Mouse (Mus musculus): ENCODE results near the gene Prkn.

Prkn gene

GRCm38 (mm10) chr17:11863017-11863416, 1022.8 kb downstream of the Prkn start:
- DNase-seq = no peak

- no peak for DNase-seq
These were observed 1026.0 kb downstream of the Prkn start for GRCm38 (mm10) chr17:11866231-11866630.

DNA sequence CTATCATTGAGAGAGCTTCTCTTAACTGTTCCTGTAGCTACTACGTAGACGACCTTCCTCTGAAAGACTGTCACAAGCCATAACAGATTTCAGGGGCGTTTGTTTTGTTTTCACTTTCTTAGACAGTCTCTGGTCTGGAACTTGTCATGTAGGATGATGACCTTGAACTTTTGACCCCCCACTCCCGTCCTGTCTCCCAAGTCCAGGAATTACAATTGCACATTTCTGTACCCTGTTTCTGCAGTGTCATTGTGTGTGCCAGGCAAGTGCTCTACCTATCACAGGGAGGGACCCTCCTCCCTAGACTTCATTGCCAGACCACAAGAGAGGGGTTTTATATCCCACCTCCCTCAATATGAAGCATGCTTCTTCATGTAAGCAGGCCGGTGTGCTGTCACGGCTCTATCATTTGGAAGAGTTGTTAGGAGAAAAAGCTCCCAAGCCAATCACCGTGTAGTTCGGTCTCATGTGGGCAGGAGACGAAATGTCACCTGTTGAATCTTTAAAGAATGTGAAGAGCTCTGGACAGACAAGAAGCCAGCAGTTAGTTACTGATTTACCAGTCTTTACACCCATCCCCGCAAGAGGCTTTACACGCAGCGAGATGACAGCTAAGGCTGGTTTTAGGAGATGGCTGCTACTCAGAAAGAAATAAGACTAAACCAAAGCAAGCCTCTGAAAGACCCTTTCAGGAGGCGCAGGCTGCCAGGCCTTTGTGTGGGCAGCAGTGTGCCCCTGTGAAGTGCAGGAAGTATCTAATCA, 1027.3 kb downstream of the Prkn start:
- DNase-seq = no peak

- DNase-seq = no peak
These were observed 1030.4 kb downstream of the Prkn start for GRCm38 (mm10) chr17:11870546-11870945.

GRCm38 (mm10) chr17:11876240-11876639, 1036.1 kb downstream of the Prkn start:
- DNase-seq = no peak

- DNase-seq = no peak
These were observed 1041.1 kb downstream of the Prkn start for GRCm38 (mm10) chr17:11881110-11881820.

- DNase-seq = no peak
These were observed 1045.4 kb downstream of the Prkn start for GRCm38 (mm10) chr17:11885601-11886000.

GRCm38 (mm10) chr17:11886963-11887362, 1046.8 kb downstream of the Prkn start:
- no peak for DNase-seq

DNA sequence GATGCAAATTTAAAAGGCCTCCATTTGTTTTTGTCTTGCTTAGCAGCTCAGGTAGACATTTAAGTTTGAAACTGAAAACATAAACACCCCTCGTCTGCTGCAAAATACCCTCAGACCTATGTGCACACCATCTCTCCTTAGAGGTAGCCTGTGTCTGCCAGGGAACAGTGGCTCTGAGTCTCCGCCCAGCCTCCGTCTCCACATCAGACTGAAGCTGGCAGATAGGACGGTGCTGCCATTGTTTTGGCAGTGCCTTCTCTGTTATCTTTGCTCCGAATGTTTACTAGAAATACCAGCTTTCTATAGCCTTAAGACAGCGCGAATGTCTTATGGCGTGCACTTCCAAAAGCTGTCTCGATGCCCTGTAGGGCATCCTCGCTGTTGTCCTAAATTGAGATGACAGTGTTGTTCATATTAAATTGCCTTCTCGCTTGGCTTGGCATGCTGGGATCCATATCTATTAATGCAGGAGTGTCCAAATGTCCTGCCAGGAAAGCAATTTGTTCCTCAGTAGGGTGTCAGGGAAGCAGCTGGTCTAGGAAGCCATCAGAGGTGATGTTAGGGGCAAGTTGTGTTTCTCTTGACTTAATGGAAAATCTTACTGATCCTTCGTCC, 1047.5 kb downstream of the Prkn start:
- DNase-seq = no peak

DNA sequence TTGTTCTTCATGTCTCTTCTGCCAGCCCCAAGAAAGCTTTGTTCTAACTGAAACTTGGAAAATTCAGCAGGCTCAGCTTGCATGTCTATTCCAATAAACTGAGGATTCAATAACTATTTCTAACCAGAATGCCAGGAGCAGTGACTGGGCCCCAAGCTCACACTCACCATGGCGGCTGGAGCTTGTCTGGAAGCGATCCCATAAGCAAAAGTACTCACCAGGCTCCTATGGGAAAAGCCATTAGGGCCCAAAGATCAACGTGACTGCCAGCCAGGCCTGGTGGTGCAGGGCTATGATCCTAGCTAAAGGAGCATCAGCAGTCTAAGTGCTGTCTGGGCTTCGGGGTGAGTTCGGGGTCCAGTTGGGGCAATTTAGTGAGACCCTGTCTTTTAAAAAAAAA, 1048.6 kb downstream of the Prkn start:
- DNase-seq = no peak

DNA sequence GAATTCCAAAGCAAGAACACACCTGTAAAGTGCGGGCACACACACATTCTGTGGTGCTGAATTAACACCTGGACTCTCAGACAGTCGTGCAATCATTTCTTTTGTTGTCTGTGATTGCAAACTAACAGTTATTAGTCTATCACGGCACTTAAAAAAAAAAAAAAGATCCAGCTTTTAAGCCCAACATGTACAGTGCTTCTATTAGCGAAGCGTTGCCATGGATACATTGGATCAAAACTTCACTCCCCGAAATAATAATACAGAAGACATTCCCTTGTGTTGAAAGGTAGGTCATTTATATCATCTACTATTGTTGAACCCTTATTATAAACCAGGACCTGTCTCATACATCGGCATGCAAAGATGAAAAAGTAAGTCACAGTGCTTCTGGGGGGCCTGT, 1060.1 kb downstream of the Prkn start:
- no peak for DNase-seq

DNA sequence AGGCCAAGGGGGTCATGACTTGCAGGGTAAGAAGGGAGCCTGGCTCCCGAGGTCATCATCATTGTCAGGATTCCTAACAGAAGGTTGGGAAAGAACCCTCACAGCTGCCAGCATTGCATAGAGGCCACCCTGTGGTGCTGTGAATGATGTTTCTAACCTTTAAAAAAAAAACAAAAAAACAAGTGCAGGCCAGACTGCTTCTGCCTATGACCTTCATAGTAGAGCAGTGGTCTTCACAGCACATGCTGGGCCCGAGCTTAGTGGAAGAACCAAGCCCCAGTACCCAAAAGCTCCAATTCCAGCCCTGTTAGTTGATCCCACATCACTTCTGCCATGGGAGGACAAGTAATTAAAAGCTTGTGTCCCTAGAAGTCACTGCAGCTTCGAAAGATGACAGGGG, 1061.5 kb downstream of the Prkn start:
- no peak for DNase-seq

DNA sequence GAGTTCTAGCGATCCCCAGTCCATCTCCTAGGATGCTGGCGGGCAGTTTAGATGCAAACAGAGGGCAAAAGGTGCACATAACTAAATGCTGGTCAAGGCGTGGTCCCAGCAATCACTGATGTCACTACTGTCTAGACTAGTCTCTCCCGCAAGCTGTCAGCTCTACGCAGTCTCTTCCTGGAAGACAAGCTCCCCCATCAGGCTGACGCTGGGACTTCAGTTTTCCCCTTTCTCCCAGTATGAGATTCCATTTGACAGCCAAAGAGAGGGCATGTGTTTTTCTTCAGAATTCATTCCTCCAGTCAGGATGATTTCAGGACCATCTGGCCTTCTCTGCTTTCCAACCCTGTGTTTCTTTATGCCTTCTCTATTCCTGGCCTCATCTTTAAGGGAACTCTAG, 1062.8 kb downstream of the Prkn start:
- DNase-seq = no peak

- no peak for DNase-seq
These were observed 1070.6 kb downstream of the Prkn start for GRCm38 (mm10) chr17:11910668-11911398.

GRCm38 (mm10) chr17:11912136-11912535, 1072.0 kb downstream of the Prkn start:
- no peak for DNase-seq

GRCm38 (mm10) chr17:11912872-11913365, 1072.7 kb downstream of the Prkn start:
- DNase-seq = no peak

DNA sequence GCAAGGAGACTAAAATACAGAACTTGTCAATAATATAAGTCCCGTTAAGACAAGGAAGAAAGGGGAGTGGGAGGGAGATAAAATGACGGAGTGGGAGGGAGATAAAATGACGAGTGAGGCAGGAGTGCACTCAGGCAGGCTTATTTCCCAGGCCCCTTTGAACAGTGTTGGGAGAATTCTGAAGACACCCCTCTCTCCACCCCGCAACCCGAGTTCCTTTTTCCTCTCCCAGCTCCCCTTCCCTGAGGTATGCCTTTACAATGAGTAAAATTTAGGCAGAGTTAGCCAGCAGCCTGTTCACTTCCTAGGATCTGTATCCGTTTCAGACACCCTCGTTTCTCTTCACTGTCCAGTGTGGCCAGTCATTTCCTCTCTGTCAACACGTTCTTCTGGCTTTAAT, 1073.4 kb downstream of the Prkn start:
- no peak for DNase-seq

- DNase-seq = no peak
These were observed 1074.3 kb downstream of the Prkn start for GRCm38 (mm10) chr17:11914451-11914850.

GRCm38 (mm10) chr17:11918123-11918801, 1078.1 kb downstream of the Prkn start:
- no peak for DNase-seq

GRCm38 (mm10) chr17:11919581-11919980, 1079.4 kb downstream of the Prkn start:
- DNase-seq = no peak

GRCm38 (mm10) chr17:11921026-11921425, 1080.8 kb downstream of the Prkn start:
- no peak for DNase-seq

DNA sequence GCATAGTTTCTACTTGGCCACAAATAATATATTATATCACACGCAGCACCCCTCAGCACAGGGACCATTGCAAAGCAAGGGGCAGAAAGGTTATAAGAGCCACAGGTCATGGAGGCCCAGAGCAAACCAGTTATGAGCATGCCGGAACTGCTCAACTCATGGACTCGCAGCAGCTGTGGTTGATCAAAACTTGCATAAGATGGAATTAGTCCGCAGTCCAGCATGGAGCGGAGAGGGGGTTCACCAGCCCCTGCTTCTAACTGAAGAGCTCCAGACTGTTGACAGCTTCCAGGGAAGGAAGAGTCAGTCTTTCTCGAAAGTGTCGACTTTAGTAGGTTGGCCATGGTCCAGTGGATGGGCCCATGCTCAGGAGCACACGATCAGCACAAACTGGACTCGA, 1083.8 kb downstream of the Prkn start:
- DNase-seq = no peak
